Mouse (Mus musculus): ENCODE results near the gene Nadsyn1. TPM values are rescaled to one million over a fixed set of nuclear protein-coding genes. Genes with fewer than 3 reads are reported as not detected.

Gene Nadsyn1
- polyA plus RNA-seq (2012; rRNA removed) = 7.1 and 7.9 TPM in 2 replicates

GRCm38 (mm10) chr7:143822375-143823265 is at the start of gene Nadsyn1, which contains the start of gene Dhcr7:
Gene Nadsyn1, minus strand, starts transcription at chr7:143822849.
Gene Dhcr7, plus strand, starts transcription at chr7:143823145.
- DNase-seq (ENCODE audit: extremely low spot score in 1 of 2, low spot score in 1 of 2) = peak; percentile 98 to 99

GRCm38 (mm10) chr7:143868874-143869273 is 46.2 kb upstream of the Nadsyn1 start:
- no peak for DNase-seq (ENCODE audit: extremely low spot score in 1 of 2, low spot score in 1 of 2)

- no peak for DNase-seq (ENCODE audit: extremely low spot score in 1 of 2, low spot score in 1 of 2)
These were observed 43.9 kb upstream of the Nadsyn1 start, which contains the start of gene Gm498 for GRCm38 (mm10) chr7:143866538-143866937. Gene Gm498, plus strand, starts transcription at chr7:143866838.

GRCm38 (mm10) chr7:143848768-143849482 is 26.3 kb upstream of the Nadsyn1 start:
- no peak for DNase-seq (ENCODE audit: extremely low spot score in 1 of 2, low spot score in 1 of 2)

- no peak for DNase-seq (ENCODE audit: extremely low spot score in 1 of 2, low spot score in 1 of 2)
These were observed 25.6 kb upstream of the Nadsyn1 start for GRCm38 (mm10) chr7:143848127-143848767.

- DNase-seq (ENCODE audit: extremely low spot score in 1 of 2, low spot score in 1 of 2) = no peak
These were observed 18.7 kb upstream of the Nadsyn1 start for GRCm38 (mm10) chr7:143841301-143841700.

- no peak for DNase-seq (ENCODE audit: extremely low spot score in 1 of 2, low spot score in 1 of 2)
These were observed 17.5 kb upstream of the Nadsyn1 start for GRCm38 (mm10) chr7:143840121-143840520.

- no peak for DNase-seq (ENCODE audit: extremely low spot score in 1 of 2, low spot score in 1 of 2)
These were observed 15.2 kb upstream of the Nadsyn1 start for GRCm38 (mm10) chr7:143837705-143838358.

- no peak for DNase-seq (ENCODE audit: extremely low spot score in 1 of 2, low spot score in 1 of 2)
These were observed 12.3 kb upstream of the Nadsyn1 start for GRCm38 (mm10) chr7:143834972-143835371.

- DNase-seq (ENCODE audit: extremely low spot score in 1 of 2, low spot score in 1 of 2) = no peak
These were observed 11.7 kb upstream of the Nadsyn1 start for GRCm38 (mm10) chr7:143834316-143834715.

- no peak for DNase-seq (ENCODE audit: extremely low spot score in 1 of 2, low spot score in 1 of 2)
These were observed 11.0 kb upstream of the Nadsyn1 start for GRCm38 (mm10) chr7:143833581-143834190.

GRCm38 (mm10) chr7:143832611-143833010 is 10.0 kb upstream of the Nadsyn1 start:
- DNase-seq (ENCODE audit: extremely low spot score in 1 of 2, low spot score in 1 of 2) = no peak

GRCm38 (mm10) chr7:143832196-143832595 is 9.5 kb upstream of the Nadsyn1 start:
- no peak for DNase-seq (ENCODE audit: extremely low spot score in 1 of 2, low spot score in 1 of 2)

GRCm38 (mm10) chr7:143830399-143830798 is 7.8 kb upstream of the Nadsyn1 start:
- DNase-seq (ENCODE audit: extremely low spot score in 1 of 2, low spot score in 1 of 2) = peak in 1 of 2 experiments; percentile 28

- DNase-seq (ENCODE audit: extremely low spot score in 1 of 2, low spot score in 1 of 2) = peak; percentile 96 to 97
These were observed 7.1 kb upstream of the Nadsyn1 start for GRCm38 (mm10) chr7:143829504-143830331.

- no peak for DNase-seq (ENCODE audit: extremely low spot score in 1 of 2, low spot score in 1 of 2)
These were observed 4.3 kb upstream of the Nadsyn1 start for GRCm38 (mm10) chr7:143826985-143827384.

- no peak for DNase-seq (ENCODE audit: extremely low spot score in 1 of 2, low spot score in 1 of 2)
These were observed 587 bp upstream of the Nadsyn1 start for GRCm38 (mm10) chr7:143823266-143823605.

GRCm38 (mm10) chr7:143821241-143821640 is 1.4 kb downstream of the Nadsyn1 start:
- no peak for DNase-seq (ENCODE audit: extremely low spot score in 1 of 2, low spot score in 1 of 2)

GRCm38 (mm10) chr7:143819201-143819600 is 3.4 kb downstream of the Nadsyn1 start:
- DNase-seq (ENCODE audit: extremely low spot score in 1 of 2, low spot score in 1 of 2) = no peak

All from frontal cortex, adult 2 months (tissue).